In the genomic region with DNA sequence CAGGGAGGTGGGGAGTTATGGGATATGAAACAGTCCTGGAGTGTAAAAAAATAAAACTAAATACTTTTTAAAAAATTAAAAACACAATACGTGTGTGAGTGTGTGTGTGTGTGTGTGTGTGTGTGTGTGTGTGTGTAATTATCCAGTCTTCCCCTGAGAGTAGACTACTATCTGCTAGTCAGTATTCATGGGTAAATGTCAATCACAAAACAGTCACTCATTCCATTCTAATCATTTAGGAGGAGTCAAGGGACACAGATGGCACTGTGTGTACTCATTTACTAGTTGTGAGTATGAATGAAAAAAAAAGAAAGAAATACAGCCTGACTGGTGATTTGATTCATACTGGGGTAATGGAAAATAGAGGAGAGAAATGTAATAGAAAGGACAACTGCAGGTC, we compare ENCODE assay signal across 10 mouse cellular contexts.
"Had no signal": no experiment of that assay in that cellular context is flagged by ENCODE, and none has a peak within 500 bp of the region (broad histone marks: within the 10 kb centered on the region; RNA-seq: fewer than 3 reads in every experiment).

No protein-coding gene starts in this region.

- ATAC-seq: lung, postnatal 0 days had no signal

- H3K9me3 ChIP-seq: limb, embryonic 10.5 days; liver, embryonic 15.5 days had no signal

- H3K4me3 ChIP-seq: limb, embryonic 10.5 days; liver, embryonic 15.5 days had no signal

- H3K9ac ChIP-seq: liver, embryonic 15.5 days had no signal

- DNase-seq: kidney, postnatal 10 days; kidney, postnatal 4 days; lung, adult 2 months; lung, postnatal 36 days; thymus, postnatal 4 days had no signal

- H3K4me1 ChIP-seq: liver, embryonic 15.5 days had no signal

- H3K27ac ChIP-seq: limb, embryonic 10.5 days; liver, embryonic 15.5 days; stomach, postnatal 0 days had no signal

- H3K27me3 ChIP-seq: liver, embryonic 15.5 days had no signal

- H3K4me2 ChIP-seq: liver, embryonic 11.5 days; liver, embryonic 15.5 days had no signal

- H3K36me3 ChIP-seq: limb, embryonic 10.5 days; liver, embryonic 15.5 days had no signal
